Mouse (Mus musculus) MEL (cell line): ENCODE data around the gene Dennd1a. TPM values are rescaled to one million over a fixed set of nuclear protein-coding genes. Genes with fewer than 3 reads are reported as not detected.

Experiments used
- DNase-seq: peaks from one replicate; pipeline ENCODE4 v3.0.0; 2011; ENCODE audit warnings: low read depth, low spot score
- H3K27ac ChIP-seq: 2 replicates; pipeline ENCODE4 v1.5.1; 2012; ENCODE audit warnings: low read depth, mild to moderate bottlenecking, control low read depth, low read length, moderate library complexity; ENCODE audit not compliant: control insufficient read depth
- H3K27me3 ChIP-seq, 2 experiments: fragments of 150-350 bp in 1 of 2; sonication (generic) in 1 of 2; 2 replicates each; pipeline ENCODE4 v1.6.1; 2012; ENCODE audit warnings: low read length in 2 of 2, mild to moderate bottlenecking in 2 of 2, improper control_type of control experiment in 1 of 2, moderate library complexity in 1 of 2; ENCODE audit not compliant: insufficient read depth in 2 of 2, control insufficient read depth in 1 of 2
- H3K36me3 ChIP-seq, 2 experiments: 2 replicates each; pipeline ENCODE4 v1.6.1; 2012 to 2014; ENCODE audit warnings: low read length in 2 of 2, improper control_type of control experiment in 1 of 2, inconsistent platforms in 1 of 2, mild to moderate bottlenecking in 1 of 2; ENCODE audit not compliant: insufficient read depth in 2 of 2, control insufficient read depth in 1 of 2
- H3K4me1 ChIP-seq, 2 experiments: fragments of 150-350 bp in 1 of 2; sonication (generic) in 1 of 2; 2 replicates each; pipeline ENCODE4 v1.6.1; 2012; ENCODE audit warnings: low read length in 2 of 2, improper control_type of control experiment in 1 of 2, mild to moderate bottlenecking in 1 of 2; ENCODE audit not compliant: insufficient read depth in 2 of 2, control insufficient read depth in 1 of 2
- H3K4me3 ChIP-seq, 2 experiments: fragments of 150-350 bp in 1 of 2; sonication (generic) in 1 of 2; 2 replicates each; pipeline ENCODE4 v1.5.1; 2012; ENCODE audit warnings: low read depth in 2 of 2, low read length in 2 of 2, mild to moderate bottlenecking in 2 of 2, moderate library complexity in 2 of 2, control low read depth in 1 of 2, improper control_type of control experiment in 1 of 2; ENCODE audit not compliant: control insufficient read depth in 1 of 2, insufficient read depth in 1 of 2
- H3K79me2 ChIP-seq: 2 replicates; pipeline ENCODE4 v1.6.1; 2012; ENCODE audit warnings: mild to moderate bottlenecking, low read length, moderate library complexity; ENCODE audit not compliant: control insufficient read depth, poor library complexity, insufficient read depth
- H3K9ac ChIP-seq: 2 replicates; pipeline ENCODE4 v1.6.1; 2012; ENCODE audit warnings: low read depth, mild to moderate bottlenecking, control low read depth, low read length, moderate library complexity; ENCODE audit not compliant: control insufficient read depth, poor library complexity, severe bottlenecking
- H3K9me3 ChIP-seq: fragments of 150-350 bp; sonication (generic); replicated peaks from 2 replicates; pipeline ENCODE4 v1.6.1; 2012; ENCODE audit warnings: mild to moderate bottlenecking, low read length, improper control_type of control experiment, moderate library complexity; ENCODE audit not compliant: insufficient read depth
- BHLHE40 ChIP-seq: IDR thresholded peaks from 2 replicates; pipeline ENCODE4 v1.6.1; 2012; ENCODE audit warnings: low read depth, mild to moderate bottlenecking, inconsistent platforms, low read length, improper control_type of control experiment, borderline replicate concordance
- CHD2 ChIP-seq: IDR thresholded peaks from 2 replicates; pipeline ENCODE4 v1.6.1; 2011; ENCODE audit warnings: low read length, improper control_type of control experiment
- E2F4 ChIP-seq: IDR thresholded peaks from 2 replicates; pipeline ENCODE4 v1.6.1; 2011; ENCODE audit warnings: low read depth, low read length, improper control_type of control experiment, borderline replicate concordance
- ELF1 ChIP-seq: IDR thresholded peaks from 2 replicates; pipeline ENCODE4 v1.6.1; 2014; ENCODE audit warnings: low read depth, mild to moderate bottlenecking, inconsistent platforms, low read length, improper control_type of control experiment, moderate library complexity
- ETS1 ChIP-seq: IDR thresholded peaks from 2 replicates; pipeline ENCODE4 v1.6.1; 2012; ENCODE audit warnings: low read depth, mild to moderate bottlenecking, inconsistent platforms, low read length, improper control_type of control experiment, moderate library complexity
- GATA1 ChIP-seq: IDR thresholded peaks from 2 replicates; pipeline ENCODE4 v1.6.1; 2011; ENCODE audit warnings: low read depth, low read length, improper control_type of control experiment
- JUND ChIP-seq: IDR thresholded peaks from 2 replicates; pipeline ENCODE4 v1.6.1; 2011; ENCODE audit warnings: low read depth, mild to moderate bottlenecking, improper control_type of control experiment, low read length
- KAT2A ChIP-seq: conservative IDR thresholded peaks from 2 replicates; pipeline ENCODE4 v1.6.1; 2012; ENCODE audit warnings: low read depth, low read length, improper control_type of control experiment, inconsistent platforms
- MAFK ChIP-seq: IDR thresholded peaks from 2 replicates; pipeline ENCODE4 v1.6.1; 2011; ENCODE audit warnings: low read depth, mild to moderate bottlenecking, low read length, improper control_type of control experiment, borderline replicate concordance
- MAX ChIP-seq: IDR thresholded peaks from 2 replicates; pipeline ENCODE4 v1.6.1; 2011; ENCODE audit warnings: low read length, improper control_type of control experiment
- MAZ ChIP-seq: IDR thresholded peaks from 2 replicates; pipeline ENCODE4 v1.6.1; 2012; ENCODE audit warnings: low read depth, mild to moderate bottlenecking, inconsistent platforms, low read length, improper control_type of control experiment
- MEF2A ChIP-seq: IDR thresholded peaks from 2 replicates; pipeline ENCODE4 v1.6.1; 2014; ENCODE audit warnings: low read depth, mild to moderate bottlenecking, inconsistent platforms, low read length, improper control_type of control experiment; ENCODE audit not compliant: poor library complexity, insufficient replicate concordance, severe bottlenecking; ENCODE audit errors: extremely low read depth
- MYB ChIP-seq: IDR thresholded peaks from 2 replicates; pipeline ENCODE4 v1.6.1; 2011; ENCODE audit warnings: mild to moderate bottlenecking, low read depth, low read length, improper control_type of control experiment
- MYC ChIP-seq: IDR thresholded peaks from 2 replicates; pipeline ENCODE4 v1.6.1; 2011; ENCODE audit warnings: low read depth, mild to moderate bottlenecking, low read length, improper control_type of control experiment, moderate library complexity
- POLR2A ChIP-seq, 2 experiments: IDR thresholded peaks; 2 replicates each; pipeline ENCODE4 v1.6.1; 2011 to 2012; ENCODE audit warnings: low read length in 2 of 2, mild to moderate bottlenecking in 2 of 2, control low read depth in 1 of 2, improper control_type of control experiment in 1 of 2, low read depth in 1 of 2, moderate library complexity in 1 of 2; ENCODE audit not compliant: control insufficient read depth in 1 of 2, insufficient read depth in 1 of 2, poor library complexity in 1 of 2
- POLR2AphosphoS2 ChIP-seq: IDR thresholded peaks from 2 replicates; pipeline ENCODE4 v1.6.1; 2011; ENCODE audit warnings: low read length, improper control_type of control experiment
- POLR2AphosphoS5 ChIP-seq: IDR thresholded peaks from 2 replicates; pipeline ENCODE4 v1.6.1; 2012; ENCODE audit warnings: low read depth, borderline replicate concordance, mild to moderate bottlenecking, inconsistent platforms, low read length, moderate library complexity, mixed read lengths
- RAD21 ChIP-seq: IDR thresholded peaks from 2 replicates; pipeline ENCODE4 v1.6.1; 2011; ENCODE audit warnings: mild to moderate bottlenecking, low read depth, low read length, improper control_type of control experiment
- TAL1 ChIP-seq: IDR thresholded peaks from 2 replicates; pipeline ENCODE4 v1.6.1; 2012; ENCODE audit warnings: mild to moderate bottlenecking, inconsistent platforms, low read length, moderate library complexity, mixed read lengths
- TBP ChIP-seq: IDR thresholded peaks from 2 replicates; pipeline ENCODE4 v1.8.0; 2011; ENCODE audit warnings: low read depth, low read length, improper control_type of control experiment
- TCF12 ChIP-seq: IDR thresholded peaks from 2 replicates; pipeline ENCODE4 v1.6.1; 2014; ENCODE audit warnings: low read depth, mild to moderate bottlenecking, inconsistent platforms, low read length, improper control_type of control experiment, moderate library complexity
- UBTF ChIP-seq: IDR thresholded peaks from 2 replicates; pipeline ENCODE4 v1.6.1; 2012; ENCODE audit warnings: low read depth, mild to moderate bottlenecking, inconsistent platforms, low read length, improper control_type of control experiment, moderate library complexity, borderline replicate concordance; ENCODE audit not compliant: insufficient read depth
- ZKSCAN1 ChIP-seq: IDR thresholded peaks from 2 replicates; pipeline ENCODE4 v1.6.1; 2012; ENCODE audit warnings: low read depth, mild to moderate bottlenecking, inconsistent platforms, low read length, improper control_type of control experiment, moderate library complexity
- ZMIZ1 ChIP-seq: IDR thresholded peaks from 2 replicates; pipeline ENCODE4 v1.6.1; 2012; ENCODE audit warnings: low read depth, mild to moderate bottlenecking, inconsistent platforms, low read length, improper control_type of control experiment, moderate library complexity
- ZNF384 ChIP-seq: IDR thresholded peaks from 2 replicates; pipeline ENCODE4 v1.6.1; 2012; ENCODE audit warnings: low read depth, mild to moderate bottlenecking, inconsistent platforms, low read length, improper control_type of control experiment
- polyA plus RNA-seq, 2 experiments: library from polyadenylated mRNA; stranded (reverse) in 1 of 2; unstranded in 1 of 2; fragments of >175 nt in 1 of 2; fragments of >200 nt in 1 of 2; gene quantifications; 2 replicates each; pipeline versions ENCODE4 v1.2.1 to v1.2.4; 2012; ENCODE audit warnings: low replicate concordance in 2 of 2, low read depth in 1 of 2; ENCODE audit not compliant: insufficient read length in 2 of 2, insufficient read depth in 1 of 2, missing spikeins in 1 of 2
- total RNA-seq: library from RNA; depleted of rRNA; stranded (reverse); fragments of 300-350 nt; gene quantifications from 2 replicates; pipeline ENCODE4 v1.2.3, GENCODE M21; 2012

The Dennd1a gene
- total and polyA plus RNA-seq, 3 experiments = 5.0 to 21.8 TPM; not detected in 1

GRCm38 (mm10) chr2:37838202-37838984 lies 448.8 kb downstream of the Dennd1a start:
- Histone ChIP-seq H3K36me3 (no peaks in the 10 kb centered on the region), H3K9me3 (no peaks in the 10 kb centered on the region), H3K27ac (no peak overlapping the region), H3K27me3 (no peaks in the 10 kb centered on the region), H3K4me3 (no peak overlapping the region), H3K79me2 (no peaks in the 10 kb centered on the region), H3K9ac (no peak overlapping the region), H3K4me1 (no peaks in the 10 kb centered on the region)
- DNase-seq = no peak
- TF ChIP-seq POLR2A (IDR thresholded peaks at IDR 0.05; ENCODE audit: control insufficient read depth in 1 of 2, insufficient read depth in 1 of 2, low read depth in 1 of 2, low read length in 2 of 2, poor library complexity in 1 of 2) = no peak
- no peak for TF ChIP-seq CHD2
- no peak for TF ChIP-seq MAFK
- no peak for TF ChIP-seq GATA1
- TF ChIP-seq ETS1 = no peak
- no peak for TF ChIP-seq RAD21
- no peak for TF ChIP-seq BHLHE40
- no peak for TF ChIP-seq UBTF
- no peak for TF ChIP-seq MYB
- no peak for TF ChIP-seq ELF1
- no peak for TF ChIP-seq TCF12
- no peak for TF ChIP-seq POLR2AphosphoS5
- TF ChIP-seq ZMIZ1 = no peak
- TF ChIP-seq E2F4 = no peak
- no peak for TF ChIP-seq MEF2A
- TF ChIP-seq TBP = no peak
- TF ChIP-seq POLR2AphosphoS2 = no peak
- no peak for TF ChIP-seq MYC
- TF ChIP-seq ZKSCAN1 = no peak

- Histone ChIP-seq H3K27ac (no peak overlapping the region), H3K27me3 (no peaks in the 10 kb centered on the region), H3K4me1 (no peaks in the 10 kb centered on the region), H3K9ac (no peak overlapping the region), H3K79me2 (no peaks in the 10 kb centered on the region), H3K4me3 (no peak overlapping the region), H3K9me3 (no peaks in the 10 kb centered on the region), H3K36me3 (no peaks in the 10 kb centered on the region)
- DNase-seq = no peak
- TF ChIP-seq TAL1 (no peak), MAZ (no peak), ZNF384 (no peak), KAT2A (no peak), MAX (no peak), ELF1 (no peak), JUND (no peak)
Observed at GRCm38 (mm10) chr2:37837542-37837941, 449.6 kb downstream of the Dennd1a start.
